Mouse (Mus musculus): Measurements from ENCODE around the gene Ccdc174.
"Not testable (repeated sequence)": the region's sequence is repeated elsewhere in the genome, so short reads cannot be mapped to it uniquely, and the experiment has no call there.

The Ccdc174 gene

DNA sequence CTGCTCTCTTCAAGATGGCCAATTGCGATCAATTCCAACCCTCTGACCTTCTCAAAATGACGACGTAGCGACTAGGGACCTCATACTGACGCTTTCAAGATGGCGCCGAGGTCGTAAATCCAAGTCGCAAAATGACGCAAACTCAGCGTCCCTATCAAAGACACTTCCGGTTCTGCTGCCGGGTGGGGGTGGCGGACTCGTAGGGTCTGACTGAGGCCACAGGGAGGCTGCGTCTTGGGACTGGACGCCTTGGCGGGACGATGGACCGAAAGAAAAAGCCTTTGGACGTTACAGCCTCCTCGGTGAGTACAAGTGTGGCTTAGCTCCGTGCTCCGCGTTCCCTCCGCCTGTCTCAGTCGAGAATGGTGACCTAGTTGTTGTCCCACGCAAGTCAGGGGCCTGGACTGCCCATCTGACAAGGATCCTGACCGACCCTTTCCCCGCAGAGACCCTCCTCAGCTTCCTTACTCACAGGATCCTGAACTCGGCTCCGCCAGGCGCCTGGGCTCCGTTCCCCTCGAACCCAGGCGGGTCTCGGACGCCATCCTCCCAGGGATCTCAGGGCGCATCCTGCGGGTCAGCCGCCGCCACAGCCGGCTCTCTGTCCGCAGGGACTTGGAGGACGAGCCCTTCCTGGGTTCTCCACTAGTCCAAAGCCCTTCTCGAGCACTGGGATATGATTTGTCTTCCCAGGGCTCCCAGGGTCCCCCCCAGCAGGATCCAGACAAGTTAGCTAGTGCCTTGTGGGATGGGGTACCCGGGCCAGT is at the start of gene Ccdc174:
Gene Ccdc174, plus strand, starts transcription at position 169 of the 767 bp plus-strand sequence.
- peak; percentile 93 to 98 for DNase-seq (ENCODE audit: inconsistent age in 2 of 2, low spot score in 1 of 2)

DNA sequence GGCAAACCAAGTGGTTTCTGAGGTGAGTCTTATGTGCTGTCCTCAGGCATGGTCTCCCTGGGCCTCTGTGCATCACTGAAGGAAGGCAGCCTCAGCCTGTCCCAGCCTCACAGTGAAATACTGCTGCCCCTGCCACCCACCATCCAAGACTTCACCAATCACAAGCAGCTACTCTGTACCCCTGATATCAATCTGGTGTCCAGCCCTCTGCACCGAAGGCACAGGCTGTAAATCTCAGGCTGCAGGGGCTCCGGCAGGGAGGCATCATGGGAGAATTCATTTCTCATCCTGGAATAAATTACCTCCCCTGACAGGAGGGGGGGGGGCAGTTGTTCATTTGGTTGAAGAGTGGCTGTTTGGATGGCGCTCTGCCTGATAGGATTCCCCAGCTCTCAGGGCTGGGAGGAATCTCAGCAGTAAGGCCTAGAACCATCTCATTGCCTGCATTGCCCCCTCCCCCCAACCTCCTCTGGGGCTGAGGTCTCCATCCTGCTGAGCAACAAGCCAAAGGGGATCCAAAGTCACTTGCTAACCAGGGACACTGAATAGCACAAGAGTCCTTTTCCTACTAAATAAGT is 44.9 kb upstream of the Ccdc174 start:
- no peak for DNase-seq (ENCODE audit: inconsistent age in 2 of 2, low spot score in 1 of 2)

DNA sequence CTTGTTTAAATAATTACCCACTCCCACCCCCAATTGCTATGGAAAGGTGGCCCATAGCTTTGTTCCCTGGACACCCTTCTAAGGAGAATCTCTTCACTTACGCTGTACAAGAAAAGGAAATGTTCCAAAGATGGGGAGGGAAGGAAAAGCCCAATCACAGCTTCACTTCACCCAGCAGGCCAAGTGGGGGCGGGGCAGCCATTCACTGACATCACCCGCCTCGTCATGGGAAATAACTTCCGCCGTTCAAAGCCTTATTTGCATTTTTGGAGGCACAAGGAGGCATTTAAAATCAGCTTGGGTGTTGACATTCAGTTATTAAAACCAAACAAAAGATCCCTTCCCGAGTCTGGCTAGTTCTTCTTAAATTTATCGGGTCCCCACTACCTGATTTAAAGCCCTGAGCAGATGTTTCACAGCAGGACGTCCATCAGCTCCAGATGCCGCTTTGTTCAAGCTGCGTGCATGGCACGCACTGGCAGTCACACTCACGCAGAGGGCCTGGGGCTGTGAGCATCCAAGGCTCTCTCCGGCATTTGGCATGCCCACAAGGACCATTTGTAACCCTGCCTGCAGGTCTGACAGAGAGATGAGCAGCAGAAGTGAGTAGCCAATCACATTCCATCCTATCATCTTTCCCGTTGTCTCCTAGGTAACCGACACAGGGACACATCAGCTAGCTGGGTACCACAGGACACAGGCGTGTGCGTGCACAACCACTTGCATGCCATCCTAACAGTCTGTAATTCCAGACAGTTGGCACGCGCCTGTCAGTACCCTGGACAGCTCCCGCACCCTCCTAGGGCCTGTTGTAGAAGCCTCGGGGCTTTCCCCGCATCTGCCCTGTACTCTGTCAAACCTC is 38.6 kb upstream of the Ccdc174 start:
- DNase-seq (ENCODE audit: inconsistent age in 2 of 2, low spot score in 1 of 2): peak; percentile 67 to 90

DNA sequence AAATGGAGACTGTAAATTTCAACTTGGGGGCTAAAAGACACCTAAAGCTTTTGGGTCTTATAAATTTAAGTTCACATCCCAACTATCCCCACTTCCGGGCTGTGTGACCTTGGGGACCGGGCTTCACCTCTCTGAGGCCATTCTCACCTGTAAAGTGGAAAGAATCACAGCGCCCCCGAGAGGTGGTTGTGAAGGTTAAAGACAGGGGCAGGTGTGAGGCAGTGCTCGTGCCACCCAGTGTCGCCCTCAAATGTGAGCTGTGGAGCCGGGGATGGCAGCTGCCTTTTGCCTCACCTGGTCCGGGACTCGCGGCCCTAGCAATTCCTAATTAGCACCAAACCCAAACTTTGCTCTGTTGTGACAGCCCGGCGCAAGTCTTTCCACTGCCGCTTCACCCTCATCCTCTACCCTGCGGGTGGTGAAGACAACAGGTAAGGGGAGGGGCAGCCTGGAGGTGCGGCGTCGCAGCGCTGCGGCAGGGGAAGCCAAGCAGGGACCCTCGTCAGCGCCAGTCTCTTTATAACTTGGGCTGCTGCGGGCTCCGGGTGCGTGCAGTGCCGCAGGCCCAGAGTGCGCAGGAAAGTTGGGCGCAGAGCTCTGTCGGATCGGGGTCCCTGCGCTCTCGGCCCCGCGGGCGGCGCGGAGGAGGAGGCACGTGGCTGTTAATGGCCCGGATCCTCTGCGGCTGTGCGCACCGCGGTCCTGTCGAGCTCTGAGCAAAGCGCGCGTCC is 34.8 kb upstream of the Ccdc174 start:
- DNase-seq (ENCODE audit: inconsistent age in 2 of 2, low spot score in 1 of 2): no peak

DNA sequence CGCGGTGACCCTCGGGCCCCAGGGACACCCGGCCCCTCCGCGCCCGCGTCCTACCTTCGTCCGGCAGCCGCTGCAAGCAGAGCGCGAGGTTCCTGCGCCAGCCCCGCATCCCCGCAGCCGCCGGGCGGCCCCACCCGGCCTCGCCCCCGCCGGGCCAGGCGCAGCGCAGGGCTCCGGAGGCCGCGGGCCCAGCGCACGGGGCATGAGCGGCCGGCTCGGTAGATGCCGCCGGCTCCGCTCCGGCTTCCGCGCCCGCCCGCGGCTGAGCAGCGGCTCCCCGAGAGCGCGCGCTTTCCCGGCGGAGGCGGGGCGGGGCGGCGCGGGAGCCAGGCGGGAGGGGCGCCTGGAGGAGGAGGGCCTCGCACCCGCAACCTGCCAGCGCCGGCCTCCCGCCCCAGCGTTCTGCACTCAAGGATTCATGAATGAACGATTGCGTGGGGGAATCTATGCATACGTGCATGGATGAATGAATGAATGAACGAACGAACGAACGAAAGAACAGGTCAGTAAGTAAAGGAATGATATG is 34.2 kb upstream of the Ccdc174 start:
- peak in 1 of 2 experiments; percentile 61 for DNase-seq (ENCODE audit: inconsistent age in 2 of 2, low spot score in 1 of 2)

DNA sequence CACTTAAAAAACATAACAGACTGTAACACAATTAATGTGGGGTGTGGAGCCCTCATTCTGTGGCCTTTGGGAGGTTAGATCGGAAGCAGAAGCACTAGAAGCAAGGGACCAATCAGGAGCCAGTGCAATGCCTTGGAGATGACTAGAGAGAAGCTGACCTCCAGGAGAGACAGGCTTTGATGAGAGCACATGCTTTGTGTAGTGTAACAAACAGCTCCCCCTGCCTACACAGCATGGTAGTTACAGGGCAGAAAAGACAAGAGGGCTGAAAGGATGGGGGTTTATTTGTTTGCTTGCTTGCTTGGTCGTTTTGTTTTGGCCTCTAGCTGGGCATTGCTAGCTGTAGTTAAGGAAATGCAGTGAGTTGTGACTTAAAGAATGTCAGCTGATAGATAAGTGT is 25.3 kb upstream of the Ccdc174 start:
- DNase-seq (ENCODE audit: inconsistent age in 2 of 2, low spot score in 1 of 2): peak in 1 of 2 experiments; percentile 81

DNA sequence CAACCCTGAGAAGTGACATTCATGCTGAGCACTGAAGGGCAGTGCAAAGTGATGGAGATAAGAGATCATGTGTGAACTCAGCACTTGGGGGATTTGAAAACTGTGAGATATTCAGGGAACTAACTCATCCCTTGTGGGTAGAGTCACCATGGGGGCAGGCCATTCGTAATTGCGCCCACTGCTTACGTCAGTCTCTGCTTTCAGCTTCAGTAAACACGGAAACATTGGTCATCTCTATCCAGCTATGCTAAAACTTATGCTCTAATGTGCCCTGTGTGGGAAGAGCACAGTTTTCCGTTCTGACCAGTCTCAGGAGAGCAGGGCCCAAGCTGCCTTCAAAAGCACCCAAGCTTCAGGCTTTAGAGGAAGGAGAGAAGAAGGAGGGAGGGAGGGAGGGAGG is 19.5 kb upstream of the Ccdc174 start:
- DNase-seq (ENCODE audit: inconsistent age in 2 of 2, low spot score in 1 of 2): no peak

DNA sequence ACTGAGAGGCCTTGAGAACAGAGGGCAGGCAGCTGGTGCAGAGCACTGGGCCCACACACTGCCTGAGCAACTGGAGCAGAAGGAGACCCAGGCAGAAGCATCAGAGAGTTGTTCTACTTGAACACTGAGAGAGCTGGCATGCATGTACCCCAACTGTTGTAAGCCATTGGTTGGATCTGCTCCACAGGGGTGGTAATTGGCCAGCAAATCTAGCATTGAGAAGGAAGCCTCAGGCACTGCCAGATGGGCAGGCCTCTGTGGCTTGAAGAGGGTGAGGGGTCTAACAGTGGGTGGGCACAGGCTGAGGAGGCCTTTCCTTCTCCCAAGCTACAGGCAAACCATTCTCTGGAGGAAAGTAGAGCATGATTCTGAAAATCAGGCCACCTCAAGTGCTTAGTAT is 15.0 kb upstream of the Ccdc174 start:
- peak in 1 of 2 experiments; percentile 42 for DNase-seq (ENCODE audit: inconsistent age in 2 of 2, low spot score in 1 of 2)

DNA sequence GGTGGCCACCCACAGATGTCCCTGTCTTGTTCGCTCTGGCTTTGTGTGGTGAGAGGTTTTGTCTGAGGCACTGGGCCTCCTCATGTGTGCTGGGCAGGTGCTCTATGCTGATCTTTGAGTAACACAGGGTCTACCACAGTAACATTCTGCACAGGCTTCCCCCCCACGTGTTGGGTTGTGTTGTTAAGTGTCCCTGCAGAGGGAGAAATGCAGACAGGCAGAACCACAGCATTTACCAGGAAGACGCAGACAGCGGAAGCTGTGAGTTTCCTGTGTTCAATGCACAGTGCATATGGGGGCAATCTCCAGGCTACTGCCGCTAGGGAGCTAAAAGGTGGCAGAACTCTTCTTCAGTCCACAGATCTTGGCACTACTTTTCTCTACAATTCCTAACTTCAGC is 13.3 kb upstream of the Ccdc174 start:
- DNase-seq (ENCODE audit: inconsistent age in 2 of 2, low spot score in 1 of 2): no peak

DNA sequence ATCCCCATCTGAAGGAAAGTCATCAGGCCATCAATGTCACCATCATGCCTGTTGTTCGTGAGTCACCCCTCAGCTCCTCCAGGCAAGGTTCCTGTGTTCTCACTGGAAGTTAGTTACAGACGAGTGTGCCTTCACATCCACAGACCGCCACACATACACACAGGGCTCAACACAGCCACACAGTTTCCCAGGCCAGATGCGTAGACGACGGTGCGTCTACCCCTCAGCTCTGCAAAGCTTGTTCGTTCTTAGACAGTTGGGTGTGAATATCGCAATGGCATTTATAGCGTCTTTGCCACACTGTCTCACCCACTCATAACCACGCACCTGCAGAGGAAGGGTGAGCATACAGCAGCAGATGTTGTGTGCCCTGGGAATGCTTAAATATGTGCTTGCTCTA is 12.3 kb upstream of the Ccdc174 start:
- peak in 1 of 2 experiments; percentile 53 for DNase-seq (ENCODE audit: inconsistent age in 2 of 2, low spot score in 1 of 2)

DNA sequence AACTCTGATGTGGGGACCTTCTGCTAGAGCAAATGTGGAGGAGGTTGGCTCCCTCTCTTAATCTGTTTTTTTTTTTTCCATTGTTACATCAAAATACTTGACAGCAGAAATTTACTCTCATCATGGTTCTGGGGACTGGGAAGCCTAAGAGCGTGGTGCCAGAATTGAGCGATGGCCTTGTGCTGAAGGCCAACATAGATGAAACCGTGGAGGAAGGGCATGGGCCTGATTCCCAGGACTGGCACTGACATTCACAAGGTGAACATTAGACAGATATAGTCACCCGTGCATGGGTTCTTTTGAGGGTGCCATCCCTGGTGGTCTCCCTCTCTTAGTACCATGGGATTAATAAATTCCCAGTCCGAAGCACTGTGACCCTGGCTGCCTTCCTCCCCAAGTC is 9.8 kb upstream of the Ccdc174 start:
- DNase-seq (ENCODE audit: inconsistent age in 2 of 2, low spot score in 1 of 2): peak; percentile 78 to 88

DNA sequence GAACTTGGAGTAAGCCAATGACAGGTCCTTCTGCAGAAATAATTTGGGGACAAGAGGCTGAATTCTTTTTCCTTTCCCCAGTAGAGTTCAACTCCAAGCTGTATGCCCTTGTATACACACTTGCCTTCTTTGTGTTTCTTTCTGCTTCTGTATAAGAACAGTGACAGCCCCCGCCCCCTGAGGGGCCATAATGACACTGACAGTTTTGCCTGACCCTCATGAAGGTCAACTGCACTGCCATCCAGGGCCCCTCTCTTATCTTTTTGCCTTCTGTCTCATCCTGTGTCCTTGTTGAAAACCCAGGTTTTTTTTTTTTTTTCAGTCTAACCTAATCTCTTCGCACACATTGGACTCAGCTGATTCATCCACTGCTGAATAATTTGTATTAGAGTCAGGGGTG is 5.1 kb upstream of the Ccdc174 start:
- peak; percentile 69 to 87 for DNase-seq (ENCODE audit: inconsistent age in 2 of 2, low spot score in 1 of 2)

DNA sequence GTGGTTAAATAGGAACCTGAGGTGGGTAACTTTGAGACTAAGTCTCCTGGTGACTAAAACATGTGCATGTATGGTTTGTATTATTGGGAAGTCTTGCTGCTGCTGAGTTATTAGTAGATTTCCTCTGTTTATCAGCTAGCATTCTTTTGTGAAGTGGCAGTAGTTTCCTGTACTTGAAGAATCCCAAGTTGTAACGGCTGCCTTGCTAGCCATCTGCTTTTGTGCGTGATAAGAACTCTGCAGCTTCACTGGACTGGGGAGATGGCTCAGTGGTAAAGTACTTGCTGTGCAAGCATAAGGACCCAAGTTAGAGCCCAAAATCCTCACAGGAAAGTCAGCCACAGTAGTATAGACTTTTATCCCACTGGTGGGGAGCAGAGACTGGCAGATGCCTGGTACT is 6.0 kb downstream of the Ccdc174 start:
- no peak for DNase-seq (ENCODE audit: inconsistent age in 2 of 2, low spot score in 1 of 2)

DNA sequence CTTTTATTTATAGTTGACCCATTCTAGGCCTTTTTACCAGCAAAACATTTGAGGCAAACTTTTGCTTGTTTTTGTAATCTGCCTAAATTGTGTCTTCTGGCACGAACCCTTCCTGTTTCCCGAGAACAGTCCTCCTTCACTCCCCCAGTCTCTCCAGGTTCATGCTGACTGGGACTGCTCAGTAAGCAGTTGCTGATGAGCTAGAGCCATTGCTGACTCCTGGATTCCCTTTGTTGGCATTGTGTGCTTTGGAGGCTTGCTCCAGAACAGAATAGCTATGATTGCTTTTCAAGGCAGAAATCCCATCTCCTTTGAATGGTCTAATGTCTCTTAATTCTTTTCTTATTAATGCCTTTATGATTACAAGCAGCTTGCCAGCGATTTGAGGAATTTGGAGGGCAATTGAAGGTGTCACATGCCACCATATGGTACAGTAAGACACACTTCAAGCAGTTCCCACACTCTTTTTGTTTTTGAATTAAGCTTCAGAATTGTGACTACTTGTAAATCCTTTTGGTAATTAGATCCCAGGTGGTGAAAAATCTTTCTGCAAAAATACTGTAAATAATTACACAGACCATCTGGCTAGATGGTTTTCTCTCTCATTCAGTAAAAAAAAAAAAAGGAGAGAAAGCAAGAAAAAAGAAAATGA is 11.5 kb downstream of the Ccdc174 start:
- DNase-seq (ENCODE audit: inconsistent age in 2 of 2, low spot score in 1 of 2): no peak

DNA sequence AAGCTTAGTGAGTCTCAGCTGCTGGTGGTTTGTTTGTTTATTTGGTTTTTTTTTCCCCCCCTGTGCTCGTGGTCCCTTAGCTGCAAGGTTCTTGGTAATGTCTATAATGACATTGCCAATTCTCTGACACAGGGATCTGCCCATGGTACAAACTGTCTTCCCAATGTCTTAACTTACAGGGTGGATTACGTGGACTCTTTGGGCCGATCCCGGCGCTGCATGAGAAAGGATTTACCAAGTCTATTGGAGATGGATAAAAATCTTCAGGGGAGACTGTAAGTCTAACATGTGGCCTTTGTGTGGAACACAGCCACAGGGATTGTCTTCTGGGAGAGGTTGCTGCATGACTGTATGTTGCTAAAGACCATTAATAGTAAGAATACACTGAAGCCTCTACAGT is 12.8 kb downstream of the Ccdc174 start:
- DNase-seq (ENCODE audit: inconsistent age in 2 of 2, low spot score in 1 of 2): peak in 1 of 2 experiments; percentile 55

DNA sequence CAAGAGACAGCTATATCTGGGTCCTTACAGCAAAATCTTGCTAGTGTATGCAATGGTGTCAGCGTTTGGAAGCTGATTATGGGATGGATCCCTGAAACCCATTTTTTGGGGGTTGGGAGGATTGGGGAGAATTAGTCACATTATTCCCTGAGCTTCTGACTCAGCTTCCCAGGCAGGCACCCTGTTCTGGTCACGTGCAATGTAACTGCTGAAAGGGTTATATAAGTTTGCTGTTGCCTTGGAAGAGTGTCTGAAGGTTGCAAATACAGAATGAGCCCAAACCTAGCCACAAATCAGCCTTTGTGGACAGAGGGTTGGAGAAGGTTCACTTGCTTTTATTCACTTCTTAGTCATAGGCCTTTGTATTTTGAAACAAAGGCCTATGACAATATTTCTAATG is 13.9 kb downstream of the Ccdc174 start:
- peak; percentile 74 to 90 for DNase-seq (ENCODE audit: inconsistent age in 2 of 2, low spot score in 1 of 2)

DNA sequence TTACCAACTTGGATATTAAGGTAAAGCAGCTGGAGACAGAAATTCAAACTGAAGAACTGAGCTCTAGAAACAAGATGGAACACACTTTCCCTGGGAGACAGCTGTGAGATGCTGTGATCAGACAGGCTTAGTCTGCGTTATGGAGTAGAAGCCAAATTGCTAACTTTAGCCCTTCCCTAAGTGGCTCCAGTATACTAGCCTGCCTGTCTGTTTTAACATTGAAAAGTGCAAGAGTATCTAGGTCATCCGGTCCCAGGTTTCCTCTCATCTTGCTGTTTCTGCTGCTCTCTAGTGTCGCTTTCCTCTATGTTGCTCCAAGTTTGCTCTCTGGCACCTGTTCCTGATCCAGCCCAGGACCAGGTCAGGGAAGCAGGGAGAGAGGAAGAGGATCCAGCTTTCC is 18.9 kb downstream of the Ccdc174 start:
- no peak for DNase-seq (ENCODE audit: inconsistent age in 2 of 2, low spot score in 1 of 2)

DNA sequence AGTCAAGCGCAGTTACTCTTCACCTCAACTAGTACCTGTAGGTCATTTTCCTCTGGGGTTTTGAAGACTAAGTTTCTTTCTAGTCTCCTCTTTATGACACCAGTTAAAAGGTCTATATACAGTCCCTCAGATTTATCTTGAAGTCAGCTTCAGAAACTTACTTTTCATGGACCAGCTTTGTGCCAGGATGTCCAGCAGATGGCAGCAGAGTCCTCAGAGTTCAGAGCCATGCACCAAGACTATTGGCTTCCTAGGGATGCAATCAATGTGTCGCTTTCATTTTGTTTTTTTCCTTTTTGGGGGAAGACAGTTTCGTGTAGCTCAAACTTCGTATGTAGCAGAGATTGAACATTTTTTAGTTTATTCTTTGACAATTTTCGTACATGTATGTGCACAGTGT is 23.7 kb downstream of the Ccdc174 start:
- DNase-seq (ENCODE audit: inconsistent age in 2 of 2, low spot score in 1 of 2): peak; percentile 71 to 90

DNA sequence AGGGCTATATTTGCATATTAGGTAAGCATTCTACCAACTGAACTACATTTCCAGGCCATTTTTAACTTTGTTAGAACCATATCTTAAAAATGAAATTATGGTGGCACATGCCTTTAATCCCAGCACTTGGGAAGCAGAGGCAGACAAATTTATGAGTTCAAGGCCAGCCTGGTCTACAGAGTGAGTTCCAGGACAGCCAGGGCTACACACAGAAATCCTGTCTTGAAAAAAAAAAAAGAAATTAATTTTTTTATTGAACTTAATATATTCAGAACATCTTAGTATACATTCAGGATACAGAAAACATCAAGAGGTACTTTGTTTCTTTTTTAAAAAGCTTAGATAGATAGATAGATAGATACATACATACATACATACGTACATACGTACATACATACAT is 24.7 kb downstream of the Ccdc174 start, which contains the start of gene 4930590J08Rik:
Gene 4930590J08Rik, plus strand, starts transcription at position 301 of the 400 bp plus-strand sequence.
- DNase-seq (ENCODE audit: inconsistent age in 2 of 2, low spot score in 1 of 2): not testable (repeated sequence)

DNA sequence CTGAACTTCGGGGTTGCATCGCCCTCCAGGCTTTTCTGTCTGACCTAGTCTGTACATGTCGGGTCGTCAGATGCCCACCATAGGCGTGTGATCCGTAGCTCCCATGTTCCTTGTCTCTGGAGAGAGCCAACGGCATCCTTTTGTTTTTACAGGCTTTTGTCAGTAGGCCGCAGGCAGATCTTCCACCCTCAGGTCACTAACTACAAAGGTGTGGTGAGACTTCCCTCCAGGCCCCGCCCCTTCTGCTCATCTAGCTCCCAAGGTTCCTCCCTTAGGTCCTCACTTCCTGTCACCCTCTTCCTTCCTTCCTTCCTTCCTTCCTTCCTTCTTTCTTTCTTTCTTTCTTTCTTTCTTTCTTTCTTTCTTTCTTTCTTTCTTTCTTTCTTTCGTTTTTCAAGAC is 36.2 kb downstream of the Ccdc174 start:
- DNase-seq (ENCODE audit: inconsistent age in 2 of 2, low spot score in 1 of 2): no peak
